Mouse (Mus musculus) cortical plate, adult 2 months (tissue): Measurements from ENCODE around the gene Tead1.

Experiments
- CTCF ChIP-seq: fragments of 200-500 bp; IDR thresholded peaks from 2 replicates; pipeline ENCODE4 v1.5.1; 2011; ENCODE audit warnings: mild to moderate bottlenecking, control low read depth, low read length; ENCODE audit not compliant: insufficient read depth; ENCODE audit errors: extremely low read depth
- POLR2A ChIP-seq: fragments of 200-500 bp; IDR thresholded peaks from 2 replicates; pipeline ENCODE4 v1.6.1; 2011; ENCODE audit warnings: mild to moderate bottlenecking, low read length, control low read depth; ENCODE audit not compliant: insufficient read depth; ENCODE audit errors: extremely low read depth

DNA sequence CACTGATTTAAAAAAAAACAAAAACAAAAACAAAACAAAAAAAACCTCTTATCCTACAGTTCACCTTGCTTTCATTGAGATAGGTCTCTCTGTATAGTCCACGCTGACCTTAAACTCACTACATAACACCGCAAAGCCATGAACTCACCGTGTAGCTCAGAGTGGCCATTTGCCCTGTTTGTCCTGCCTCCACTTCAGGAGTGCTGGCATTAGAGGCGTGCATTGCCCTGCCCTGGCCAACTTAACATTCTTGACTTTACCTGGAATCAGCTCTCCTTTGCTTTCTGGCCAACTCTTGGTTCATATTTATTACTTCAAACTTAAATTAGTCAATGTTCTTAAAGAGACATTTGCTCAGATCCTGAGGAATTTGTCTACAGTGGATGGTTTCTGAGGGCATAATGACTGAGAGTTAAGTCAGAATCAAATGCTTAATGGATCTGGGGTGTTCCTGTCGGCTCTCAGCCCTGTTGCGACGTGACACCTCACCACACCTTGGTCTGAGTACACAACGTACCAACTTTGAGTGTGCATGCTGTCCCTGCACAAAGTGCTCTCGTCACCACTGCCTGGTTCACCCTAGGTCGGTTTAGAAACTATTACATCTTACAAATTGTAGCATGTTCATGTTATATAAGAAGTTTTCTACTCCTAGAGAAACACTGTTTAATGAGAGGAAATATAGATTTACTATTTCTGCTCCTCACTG lies 44.5 kb upstream of the Tead1 start:
- no peak for TF ChIP-seq CTCF
- no peak for TF ChIP-seq POLR2A
